Mouse (Mus musculus) intestine, embryonic 16.5 days (tissue): ENCODE results near the gene Npnt. TPM values are rescaled to one million over a fixed set of nuclear protein-coding genes. Genes with fewer than 3 reads are reported as not detected.

Source experiments
- ATAC-seq: fragments of 200-750 bp; cut with Nextera tagmentation; 2 replicates; pipeline ENCODE4 v1.8.0; 2017; ENCODE audit warnings: moderate TSS enrichment, moderate library complexity
- H3K27ac ChIP-seq: fragments of 300-500 bp; sonication (generic); 2 replicates; pipeline ENCODE4 v1.5.1; 2014; ENCODE audit warnings: mild to moderate bottlenecking, low read length
- H3K27me3 ChIP-seq: fragments of 300-500 bp; sonication (generic); replicated peaks from 2 replicates; pipeline ENCODE4 v1.6.1; 2014; ENCODE audit warnings: low read length, control low read depth, mixed read lengths; ENCODE audit not compliant: control insufficient read depth, insufficient read depth
- H3K36me3 ChIP-seq: fragments of 300-500 bp; sonication (generic); 2 replicates; pipeline ENCODE4 v1.6.1; 2014; ENCODE audit warnings: low read length, control low read depth; ENCODE audit not compliant: control insufficient read depth, insufficient read depth
- H3K4me1 ChIP-seq: fragments of 300-500 bp; sonication (generic); 2 replicates; pipeline ENCODE4 v1.6.1; 2014; ENCODE audit warnings: low read length, control low read depth, mixed read lengths; ENCODE audit not compliant: control insufficient read depth, insufficient read depth
- H3K4me2 ChIP-seq: fragments of 300-500 bp; sonication (generic); 2 replicates; pipeline ENCODE4 v1.6.1; 2014; ENCODE audit warnings: low read depth, low read length, control low read depth
- H3K4me3 ChIP-seq: fragments of 300-500 bp; sonication (generic); 2 replicates; pipeline ENCODE4 v1.5.1; 2014; ENCODE audit warnings: mild to moderate bottlenecking, low read length
- H3K9ac ChIP-seq: fragments of 300-500 bp; sonication (generic); 2 replicates; pipeline ENCODE4 v1.6.1; 2014; ENCODE audit warnings: low read depth, low read length
- H3K9me3 ChIP-seq: fragments of 300-500 bp; sonication (generic); 2 replicates; pipeline ENCODE4 v1.6.1; 2016; ENCODE audit warnings: low read length, control low read depth; ENCODE audit not compliant: control insufficient read depth
- WGBS: fragments of 180-500 bp; shearing (Covaris S2); extraction: QIAGEN DNeasy Blood & Tissue Kit; methylation state at CpG from one replicate; pipeline ENCODE4 v1.1.7; 2014; 5-methylcytosine and 5-hydroxymethylcytosine counted together
- polyA plus RNA-seq: library from polyadenylated mRNA; unstranded; fragments of >200 nt; fragmentation: Nextera tagmentation; extraction: Ambion mirVana; gene quantifications from 2 replicates; pipeline ENCODE4 v1.2.1, GENCODE M21; 2015

Npnt gene
- polyA plus RNA-seq, 1 experiment from 2014 or later = 28.7 TPM

- Histone ChIP-seq H3K9me3 (no peaks in the 10 kb centered on the region), H3K36me3 (no peaks in the 10 kb centered on the region), H3K4me1 (no peaks in the 10 kb centered on the region), H3K4me3 (no peak overlapping the region), H3K27me3 (no peaks in the 10 kb centered on the region), H3K27ac (no peak overlapping the region), H3K9ac (no peak overlapping the region), H3K4me2 (no peak overlapping the region)
- WGBS = 85% methylated on average over 6 of the region's 6 CpGs
- ATAC-seq = no peak
Measured at GRCm38 (mm10) chr3:132886419-132887050, 63.6 kb downstream of the Npnt start.

DNA sequence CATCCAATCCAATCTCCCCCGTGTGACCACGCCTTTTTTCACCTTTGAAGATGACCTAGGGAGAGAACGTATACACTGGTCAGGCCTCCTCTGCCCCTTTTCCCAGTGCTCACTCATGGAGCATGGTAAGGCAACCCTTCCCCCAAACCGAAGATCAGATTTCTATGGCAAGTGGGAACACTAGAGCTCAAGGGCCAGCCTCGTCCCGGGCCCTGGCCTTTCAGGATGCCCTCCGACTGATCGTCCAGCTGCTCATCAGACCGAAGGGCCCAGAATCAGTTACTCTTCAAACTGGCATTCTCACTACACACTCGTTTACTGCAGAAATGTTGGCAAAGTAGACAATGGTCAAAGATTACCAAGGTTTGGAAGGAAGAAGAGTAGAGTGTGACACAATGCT is 65.6 kb downstream of the Npnt start:
- H3K36me3 ChIP-seq = no peaks in the 10 kb centered on the region
- no peaks in the 10 kb centered on the region for H3K9me3 ChIP-seq
- no peak overlapping the region for H3K27ac ChIP-seq
- H3K9ac ChIP-seq = no peak overlapping the region
- H3K4me2 ChIP-seq = no peak overlapping the region
- ATAC-seq = no peak
- H3K4me3 ChIP-seq = no peak overlapping the region
- H3K4me1 ChIP-seq = no peaks in the 10 kb centered on the region
- WGBS = 88% methylated on average over 10 of the region's 10 CpGs
- no peaks in the 10 kb centered on the region for H3K27me3 ChIP-seq

GRCm38 (mm10) chr3:132883256-132883655 is 66.8 kb downstream of the Npnt start:
- Histone ChIP-seq H3K4me3 (no peak overlapping the region), H3K27ac (no peak overlapping the region), H3K9ac (no peak overlapping the region), H3K36me3 (no peaks in the 10 kb centered on the region), H3K27me3 (no peaks in the 10 kb centered on the region), H3K4me1 (no peaks in the 10 kb centered on the region), H3K9me3 (no peaks in the 10 kb centered on the region), H3K4me2 (no peak overlapping the region)
- WGBS = 74% methylated on average over 9 of the region's 9 CpGs
- no peak for ATAC-seq

GRCm38 (mm10) chr3:132880826-132881225 is 69.3 kb downstream of the Npnt start:
- WGBS = 66% methylated on average over 9 of the region's 9 CpGs
- no peak for ATAC-seq
- Histone ChIP-seq H3K27ac (no peak overlapping the region), H3K4me3 (no peak overlapping the region), H3K4me1 (0 out of 2 replicates have a peak, but pooled peaks cover 5% of the 10 kb centered on the region), H3K36me3 (no peaks in the 10 kb centered on the region), H3K9me3 (no peaks in the 10 kb centered on the region), H3K27me3 (no peaks in the 10 kb centered on the region), H3K9ac (no peak overlapping the region), H3K4me2 (no peak overlapping the region)

GRCm38 (mm10) chr3:132880361-132880760 is 69.7 kb downstream of the Npnt start:
- Histone ChIP-seq H3K4me1 (0 out of 2 replicates have a peak, but pooled peaks cover 5% of the 10 kb centered on the region), H3K27ac (no peak overlapping the region), H3K4me2 (no peak overlapping the region), H3K4me3 (no peak overlapping the region), H3K27me3 (no peaks in the 10 kb centered on the region), H3K36me3 (no peaks in the 10 kb centered on the region), H3K9me3 (no peaks in the 10 kb centered on the region), H3K9ac (no peak overlapping the region)
- WGBS = 84% methylated on average over 3 of the region's 3 CpGs
- ATAC-seq = no peak

GRCm38 (mm10) chr3:132876933-132877676 is 73.0 kb downstream of the Npnt start:
- 0 out of 2 replicates have a peak, but pooled peaks cover 5% of the 10 kb centered on the region for H3K4me1 ChIP-seq
- 60% methylated on average over 10 of the region's 10 CpGs for WGBS
- H3K27me3 ChIP-seq = no peaks in the 10 kb centered on the region
- no peak for ATAC-seq
- no peaks in the 10 kb centered on the region for H3K36me3 ChIP-seq
- no peak overlapping the region for H3K27ac ChIP-seq
- no peak overlapping the region for H3K9ac ChIP-seq
- no peaks in the 10 kb centered on the region for H3K9me3 ChIP-seq
- no peak overlapping the region for H3K4me3 ChIP-seq
- H3K4me2 ChIP-seq = no peak overlapping the region

DNA sequence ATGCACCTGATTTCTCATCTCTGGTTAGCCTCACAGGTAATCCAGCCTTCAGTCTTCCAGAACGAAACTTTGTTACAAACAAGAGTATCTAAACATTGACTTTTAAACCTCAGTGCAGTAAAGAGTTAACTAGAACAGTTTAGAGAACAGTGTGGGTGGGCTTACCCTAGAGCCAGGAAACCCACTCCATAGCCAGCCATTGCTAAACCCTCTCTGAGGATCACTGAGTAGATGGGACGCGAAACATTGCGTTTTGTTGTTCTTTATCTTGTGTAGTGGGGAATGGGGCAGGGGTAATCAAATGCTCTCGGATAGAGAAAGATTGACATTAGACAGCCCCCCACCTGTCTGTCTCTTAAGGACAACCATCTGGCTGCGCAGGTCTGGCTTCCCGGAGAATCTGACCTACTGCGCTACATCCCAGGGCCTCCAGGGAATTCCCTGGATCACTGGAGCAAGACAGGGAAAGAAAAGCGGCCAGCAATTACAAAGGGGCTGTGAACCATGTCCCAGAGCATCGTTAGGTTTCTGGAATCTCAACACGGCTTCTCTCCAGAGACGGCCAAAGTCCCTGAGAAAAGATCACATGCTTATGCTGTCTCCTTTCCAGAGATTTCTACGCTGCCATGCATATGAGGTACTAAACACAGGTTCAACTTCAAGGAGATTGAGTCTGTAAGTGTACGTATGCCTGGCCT is 73.9 kb downstream of the Npnt start:
- no peak for ATAC-seq
- Histone ChIP-seq H3K9ac (no peak overlapping the region), H3K36me3 (no peaks in the 10 kb centered on the region), H3K27ac (no peak overlapping the region), H3K4me3 (no peak overlapping the region), H3K4me1 (0 out of 2 replicates have a peak, but pooled peaks cover 5% of the 10 kb centered on the region), H3K4me2 (no peak overlapping the region), H3K9me3 (no peaks in the 10 kb centered on the region), H3K27me3 (no peaks in the 10 kb centered on the region)
- WGBS = 57% methylated on average over 14 of the region's 14 CpGs

GRCm38 (mm10) chr3:132873251-132873650 is 76.8 kb downstream of the Npnt start:
- peak; percentile 29; the same call in 1 of the 2 replicates for ATAC-seq
- H3K9ac ChIP-seq = no peak overlapping the region
- no peaks in the 10 kb centered on the region for H3K36me3 ChIP-seq
- WGBS = 46% methylated on average over 6 of the region's 6 CpGs
- H3K9me3 ChIP-seq = no peaks in the 10 kb centered on the region
- H3K27ac ChIP-seq = no peak overlapping the region
- no peak overlapping the region for H3K4me3 ChIP-seq
- 0 out of 2 replicates have a peak, but pooled peaks cover 5% of the 10 kb centered on the region for H3K4me1 ChIP-seq
- no peaks in the 10 kb centered on the region for H3K27me3 ChIP-seq
- no peak overlapping the region for H3K4me2 ChIP-seq

DNA sequence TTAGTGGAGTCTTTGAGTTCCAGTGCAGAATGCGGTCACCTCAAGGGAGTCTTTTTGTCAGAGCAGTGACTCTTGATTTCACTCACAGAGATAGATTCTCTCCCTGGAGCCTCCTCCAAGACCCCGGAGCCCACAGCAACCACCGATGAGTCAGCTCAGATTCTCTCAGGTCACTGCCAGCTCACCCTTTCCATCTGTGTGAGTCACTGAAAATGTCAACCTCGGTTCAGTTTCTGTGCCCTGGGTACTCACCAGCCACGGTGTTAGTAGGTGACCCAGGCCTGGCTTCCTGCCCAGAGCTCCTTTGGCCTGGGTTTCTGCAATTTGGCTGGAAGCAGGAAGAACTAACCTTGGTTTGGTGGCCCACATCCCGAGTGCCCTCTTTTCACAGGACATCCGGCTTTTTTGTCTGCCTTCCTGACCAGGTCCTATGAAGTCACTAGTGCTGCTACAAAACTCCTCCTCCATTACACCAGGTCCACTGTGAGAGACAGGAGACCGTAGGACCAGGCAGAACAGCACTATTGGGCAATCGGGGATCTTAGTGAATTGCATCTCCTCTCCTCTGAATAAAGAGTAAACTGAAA is 78.7 kb downstream of the Npnt start:
- Histone ChIP-seq H3K27ac (no peak overlapping the region), H3K36me3 (no peaks in the 10 kb centered on the region), H3K9ac (no peak overlapping the region), H3K4me1 (0 out of 2 replicates have a peak, but pooled peaks cover 4% of the 10 kb centered on the region), H3K4me3 (no peak overlapping the region), H3K4me2 (no peak overlapping the region), H3K9me3 (no peaks in the 10 kb centered on the region), H3K27me3 (no peaks in the 10 kb centered on the region)
- peak; percentile 34; the same call in 1 of the 2 replicates for ATAC-seq
- WGBS = 79% methylated on average over 9 of the region's 9 CpGs
